Mouse (Mus musculus): Measurements from ENCODE around the gene Fam149b. TPM values are rescaled to one million over a fixed set of nuclear protein-coding genes. Genes with fewer than 3 reads are reported as not detected.
"Not testable (repeated sequence)": the region's sequence is repeated elsewhere in the genome, so short reads cannot be mapped to it uniquely, and the experiment has no call there.

Gene Fam149b
- 12.5 and 23.2 TPM in 2 replicates for total RNA-seq (2015; ENCODE audit: low replicate concordance)
- total RNA-seq (2017; ENCODE audit: low replicate concordance), result 5.5 and 10.5 TPM in 2 replicates

DNA sequence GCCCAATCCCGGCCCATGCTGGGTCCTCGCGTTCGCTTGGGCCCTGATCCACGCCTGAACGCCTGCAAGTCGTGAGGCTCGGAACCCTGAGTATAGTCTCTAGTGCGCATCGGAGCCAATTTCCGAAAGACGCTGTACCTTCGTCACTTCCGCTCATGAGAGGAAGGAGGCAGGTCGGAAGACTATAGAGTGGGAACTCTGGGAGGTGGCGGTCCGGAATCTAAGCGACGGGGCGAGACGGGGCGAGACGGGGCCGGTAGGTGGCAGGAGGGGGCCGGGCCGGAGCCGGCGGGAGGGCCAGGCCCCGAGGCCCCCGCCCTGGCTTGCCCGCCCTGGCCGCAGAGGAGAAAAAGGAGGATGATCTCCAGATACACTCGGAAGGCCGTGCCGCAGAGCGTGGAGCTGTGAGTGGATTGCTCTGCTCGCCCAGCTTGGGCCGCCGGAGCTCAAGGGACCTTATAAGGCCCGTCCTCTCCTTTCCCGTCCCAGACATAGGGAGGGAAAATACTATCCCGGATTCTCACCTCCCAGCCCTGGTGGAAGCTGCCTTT is at the start of gene Fam149b, which contains the start of gene Ecd:
TSS of gene Fam149b (plus strand) at position 172 of the 551 bp plus-strand sequence.
TSS of gene Ecd (minus strand) at position 131 of the 551 bp plus-strand sequence.
- ATAC-seq (replicated peaks; ENCODE audit: low FRiP score, poor library complexity, severe bottlenecking), result peak; percentile 97

DNA sequence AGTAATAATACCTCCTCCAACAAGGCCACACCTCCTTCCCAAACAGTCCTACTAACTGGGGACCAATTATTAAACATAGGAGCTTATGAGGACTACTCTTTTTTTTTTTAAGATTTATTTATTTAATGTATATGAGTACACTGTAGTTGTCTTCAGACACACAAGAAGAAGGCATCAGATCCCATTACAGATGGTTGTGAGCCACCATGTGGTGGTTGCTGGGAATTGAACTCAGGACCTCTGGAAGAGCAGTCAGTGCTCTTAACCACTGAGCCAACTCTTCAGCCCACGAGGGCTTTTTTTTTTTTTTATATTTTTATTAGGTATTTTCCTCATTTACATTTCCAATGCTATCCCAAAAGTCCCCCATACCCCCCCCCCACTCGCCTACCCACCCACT is 42.9 kb upstream of the Fam149b start:
- ATAC-seq (replicated peaks; ENCODE audit: low FRiP score, poor library complexity, severe bottlenecking), result not testable (repeated sequence)

DNA sequence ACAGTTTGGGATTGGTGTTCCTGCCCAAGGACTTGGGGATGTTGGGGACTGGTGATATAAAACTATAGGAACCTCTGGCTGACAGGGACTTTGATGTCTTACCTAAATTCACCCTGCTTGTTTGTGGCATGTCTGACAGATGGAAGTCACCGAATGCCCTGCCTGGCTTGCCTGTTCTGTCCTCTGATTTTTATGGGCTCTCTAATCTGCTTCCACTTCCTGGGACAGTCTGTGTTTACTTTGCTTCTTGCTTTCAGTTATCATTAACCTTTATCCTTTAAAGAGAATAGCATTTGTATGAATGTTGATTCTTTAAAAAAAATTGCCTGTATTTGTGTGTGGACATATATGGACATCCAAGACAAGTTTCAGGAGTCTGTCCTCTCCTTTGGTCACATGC is 32.8 kb upstream of the Fam149b start:
- no peak for ATAC-seq (replicated peaks; ENCODE audit: low FRiP score, poor library complexity, severe bottlenecking)

DNA sequence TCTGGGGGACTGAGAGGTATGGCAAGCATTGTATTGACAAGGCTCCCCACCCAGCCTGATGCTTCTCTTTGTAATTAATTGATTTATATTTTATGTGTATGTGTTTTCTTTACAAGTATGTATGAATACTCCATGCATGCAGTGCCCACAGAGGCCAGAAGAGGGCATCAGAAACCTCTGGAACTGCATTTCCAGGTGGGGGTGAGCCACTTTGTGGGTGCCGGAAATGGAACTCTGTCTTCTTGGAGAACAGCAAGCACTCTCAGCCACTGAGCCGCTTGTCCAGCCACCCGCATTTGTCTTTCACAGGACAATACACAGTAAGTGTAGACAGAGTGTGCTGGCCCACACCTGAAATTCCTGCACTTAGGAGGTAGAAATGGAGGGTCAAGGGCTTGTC is 28.5 kb upstream of the Fam149b start:
- ATAC-seq (replicated peaks; ENCODE audit: low FRiP score, poor library complexity, severe bottlenecking), result peak; percentile 61

DNA sequence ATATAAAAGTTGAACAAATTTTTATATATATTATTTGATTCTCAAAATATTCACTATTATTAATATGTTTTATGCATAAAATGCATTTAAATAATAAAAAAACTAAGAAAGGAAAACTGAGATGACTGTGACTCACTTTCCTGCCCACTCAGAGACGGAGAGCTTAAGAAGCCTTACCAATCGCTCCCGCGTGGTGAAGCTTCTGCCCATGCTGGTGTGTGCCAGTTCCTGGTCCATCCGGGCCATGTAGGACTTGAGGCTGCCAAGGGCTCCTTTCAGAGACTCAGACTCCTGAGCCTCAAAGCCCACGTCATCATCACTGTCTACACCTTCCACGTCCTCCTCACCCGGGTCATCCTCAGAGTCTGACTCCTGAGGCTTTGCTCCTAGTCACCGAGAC is 23.8 kb upstream of the Fam149b start:
- ATAC-seq (replicated peaks; ENCODE audit: low FRiP score, poor library complexity, severe bottlenecking), result no peak

DNA sequence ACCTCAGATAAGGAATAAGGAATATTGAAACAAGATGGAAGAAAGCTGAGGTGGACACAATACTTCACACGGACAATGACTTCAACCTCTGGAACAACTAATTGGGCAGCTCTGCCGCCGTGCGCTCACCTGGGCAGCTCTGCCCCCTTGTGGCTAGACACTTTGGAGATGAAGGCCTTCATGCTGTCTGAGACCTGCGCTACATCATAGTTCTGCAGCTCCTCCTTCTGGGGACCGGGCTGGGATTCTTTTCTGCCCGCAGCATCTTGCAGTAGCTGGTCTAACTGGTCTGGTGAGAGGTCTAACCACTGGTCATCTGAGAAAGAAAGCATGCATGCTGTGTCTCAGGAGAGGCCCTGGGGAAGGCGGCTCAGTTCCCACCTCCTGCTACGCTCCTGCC is 19.5 kb upstream of the Fam149b start:
- 0 out of 2 replicates have a peak, but pooled peaks have one; percentile 47 for ATAC-seq (replicated peaks; ENCODE audit: low FRiP score, poor library complexity, severe bottlenecking)

DNA sequence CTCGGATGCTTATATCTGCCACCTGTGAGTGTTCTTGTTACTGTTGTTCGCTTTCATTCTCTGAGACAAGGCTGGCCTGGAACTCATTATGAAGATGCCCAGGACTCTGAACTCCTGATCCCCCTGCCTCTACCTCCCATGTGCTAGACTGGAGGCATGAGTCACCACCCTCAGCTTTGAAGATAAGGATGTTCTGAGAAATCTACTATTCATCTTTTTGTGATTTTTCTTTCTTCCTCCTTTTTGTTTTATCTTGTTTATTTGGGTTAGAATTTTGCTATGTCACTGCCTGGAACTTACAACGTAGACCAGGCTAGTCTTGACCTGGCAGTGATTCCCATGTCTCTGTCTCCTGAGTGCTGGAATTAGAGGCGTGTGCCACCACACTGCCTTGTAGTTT is 16.6 kb upstream of the Fam149b start:
- ATAC-seq (replicated peaks; ENCODE audit: low FRiP score, poor library complexity, severe bottlenecking), result no peak

DNA sequence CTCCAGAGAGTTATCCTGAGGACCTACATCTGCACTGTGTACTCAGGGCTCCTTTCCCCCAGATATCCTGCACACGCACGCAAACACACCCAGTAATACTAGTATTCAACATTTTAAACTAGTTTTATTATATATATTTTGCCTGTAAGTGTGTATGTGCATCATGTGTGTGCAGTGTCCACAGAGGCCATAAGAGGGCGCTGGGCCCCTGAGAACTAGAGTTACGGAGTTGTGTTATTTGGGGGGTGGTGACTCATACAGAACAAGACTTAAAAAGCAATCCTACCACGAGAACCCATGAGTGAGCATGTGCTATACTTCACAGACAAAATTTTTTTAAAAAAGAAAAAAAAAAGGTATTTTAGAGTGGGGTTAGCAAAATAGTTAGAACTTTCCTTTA is 8.5 kb upstream of the Fam149b start:
- no peak for ATAC-seq (replicated peaks; ENCODE audit: low FRiP score, poor library complexity, severe bottlenecking)

DNA sequence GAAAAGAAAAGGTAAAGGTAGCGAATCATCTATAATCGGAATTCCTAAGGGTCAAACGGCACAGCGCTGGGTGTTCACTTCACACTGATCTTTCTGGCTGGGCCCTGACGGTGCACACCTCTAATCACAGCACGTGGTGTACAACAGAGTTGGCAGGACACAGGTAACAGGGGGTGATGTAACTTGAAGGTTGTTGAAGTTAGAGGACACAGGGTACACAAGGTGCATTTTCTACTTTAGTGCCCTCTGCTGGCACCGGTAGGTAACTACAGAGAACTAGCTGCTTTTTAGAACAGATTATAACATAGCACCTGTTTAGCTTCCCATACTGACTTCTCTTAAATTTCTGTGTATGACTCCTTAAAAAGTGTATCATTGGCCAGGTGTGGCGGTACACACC is 7.8 kb upstream of the Fam149b start:
- peak; percentile 73 for ATAC-seq (replicated peaks; ENCODE audit: low FRiP score, poor library complexity, severe bottlenecking)

DNA sequence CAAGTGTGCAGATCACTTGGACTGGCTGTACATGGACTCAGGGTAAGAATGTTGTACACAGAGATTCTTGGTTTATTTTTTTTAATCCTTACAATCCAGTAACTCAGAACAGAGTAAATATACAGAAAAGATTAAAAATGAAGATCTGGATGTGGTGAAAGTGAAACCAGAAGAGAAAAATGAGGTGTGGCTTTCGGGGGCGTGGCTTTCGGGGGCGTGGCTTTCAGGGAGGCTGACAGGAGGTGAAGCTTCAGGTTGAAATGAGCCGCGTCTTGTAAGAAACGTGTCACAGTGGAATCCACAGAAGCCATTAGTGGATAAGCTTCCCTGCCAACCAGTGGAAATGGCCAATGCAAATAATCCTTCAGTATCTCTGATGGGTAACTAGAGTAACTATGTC is 7.1 kb upstream of the Fam149b start:
- peak; percentile 84 for ATAC-seq (replicated peaks; ENCODE audit: low FRiP score, poor library complexity, severe bottlenecking)

DNA sequence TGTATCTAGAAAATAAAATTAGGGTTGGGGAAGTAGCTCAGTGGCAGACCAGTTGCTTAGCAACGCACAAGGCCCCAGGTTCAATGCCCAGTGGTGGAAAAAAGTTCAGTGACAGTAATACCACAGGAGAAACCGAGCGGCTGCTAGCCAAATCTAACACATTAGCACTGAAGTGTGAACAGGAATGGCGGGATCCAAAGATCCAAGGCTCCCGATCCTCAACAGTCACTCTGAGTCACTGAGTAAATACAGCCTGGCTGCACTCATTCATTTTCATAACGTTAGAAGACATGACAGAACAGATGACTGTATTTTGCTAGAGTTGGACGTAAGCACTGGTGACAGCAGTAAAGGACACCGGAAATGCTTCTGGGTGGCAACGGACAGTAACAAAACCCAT is 2.1 kb upstream of the Fam149b start:
- no peak for ATAC-seq (replicated peaks; ENCODE audit: low FRiP score, poor library complexity, severe bottlenecking)

DNA sequence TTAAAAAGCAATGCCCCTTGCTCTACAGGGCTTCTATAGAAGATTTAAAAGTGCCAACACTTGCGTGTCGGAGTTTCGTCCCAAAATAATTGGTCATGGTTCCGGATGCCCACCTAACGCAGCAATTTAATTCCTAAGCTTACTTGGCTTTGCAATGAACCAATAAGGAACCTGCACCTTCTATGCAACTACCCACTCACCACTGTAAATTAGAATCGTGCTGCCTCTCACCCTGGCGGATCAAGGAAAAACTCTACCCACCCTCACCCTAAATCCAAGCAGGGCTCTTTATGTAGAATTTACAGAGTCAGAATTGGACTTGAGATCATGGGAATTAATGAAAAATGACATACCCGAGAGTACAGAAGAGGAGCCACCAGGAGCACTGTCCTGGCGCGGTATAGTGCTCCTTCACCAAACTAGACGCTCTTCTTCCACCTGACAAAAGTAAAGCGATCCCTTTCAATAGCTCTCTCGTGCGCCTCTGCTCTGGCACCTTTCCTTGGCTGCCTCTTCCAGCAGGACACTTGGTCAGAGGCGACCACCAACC is 446 bp upstream of the Fam149b start:
- ATAC-seq (replicated peaks; ENCODE audit: low FRiP score, poor library complexity, severe bottlenecking), result peak; percentile 72

DNA sequence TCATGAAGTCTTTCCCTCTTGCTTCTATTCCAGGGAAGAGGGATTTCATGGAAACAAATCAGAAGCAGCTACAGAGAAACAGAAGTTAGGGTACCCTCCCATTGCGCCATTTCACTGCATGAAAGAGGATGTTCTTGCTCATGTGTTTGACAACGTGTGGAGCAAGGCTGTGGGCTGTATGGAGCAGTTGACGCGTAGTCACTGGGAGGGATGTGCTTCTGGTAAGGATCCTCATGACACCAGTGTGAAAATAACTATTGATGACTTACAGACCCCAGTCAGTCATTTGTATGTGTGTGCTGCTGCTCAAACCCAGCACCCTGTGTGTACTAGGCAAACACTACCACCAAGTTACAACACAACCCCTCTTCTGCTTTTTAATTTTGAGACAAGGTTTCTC is 15.3 kb downstream of the Fam149b start:
- no peak for ATAC-seq (replicated peaks; ENCODE audit: low FRiP score, poor library complexity, severe bottlenecking)

DNA sequence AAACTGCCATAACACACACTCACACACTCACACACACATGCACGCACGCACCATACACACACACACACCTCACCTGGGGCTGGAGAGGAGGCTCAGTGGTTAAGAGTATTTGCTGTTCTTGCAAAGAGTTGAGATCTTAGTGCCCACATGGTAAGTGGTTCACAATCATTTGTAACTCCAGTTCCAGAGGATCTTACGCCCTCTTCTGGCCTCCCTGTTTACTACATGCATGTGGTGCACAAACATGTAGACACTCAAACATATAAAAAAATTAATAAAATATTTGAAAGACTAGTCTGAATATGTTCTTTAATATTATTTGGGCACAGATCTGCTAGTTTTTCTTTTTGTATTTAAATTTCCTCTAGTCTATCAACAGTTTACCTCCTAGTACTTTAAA is 20.3 kb downstream of the Fam149b start:
- no peak for ATAC-seq (replicated peaks; ENCODE audit: low FRiP score, poor library complexity, severe bottlenecking)

DNA sequence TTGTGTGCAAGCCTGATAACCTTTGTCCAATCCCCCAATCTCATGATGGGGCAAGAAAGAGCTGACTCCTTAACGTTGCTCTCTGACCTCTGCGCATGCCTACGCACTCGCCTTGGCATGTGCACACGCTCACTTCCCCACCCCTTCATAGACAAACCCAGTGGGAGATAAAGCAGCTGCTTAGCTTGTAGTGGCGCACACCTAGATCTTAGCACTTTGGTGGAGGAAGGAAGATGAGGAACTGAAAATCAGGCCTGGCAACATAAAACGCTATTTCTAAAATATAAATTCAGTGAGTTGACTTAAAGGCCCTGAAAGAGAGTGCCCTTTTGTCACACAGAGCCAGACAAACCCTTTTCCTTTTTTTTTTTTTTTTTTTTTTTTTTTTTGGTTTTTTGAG is 22.8 kb downstream of the Fam149b start:
- no peak for ATAC-seq (replicated peaks; ENCODE audit: low FRiP score, poor library complexity, severe bottlenecking)

DNA sequence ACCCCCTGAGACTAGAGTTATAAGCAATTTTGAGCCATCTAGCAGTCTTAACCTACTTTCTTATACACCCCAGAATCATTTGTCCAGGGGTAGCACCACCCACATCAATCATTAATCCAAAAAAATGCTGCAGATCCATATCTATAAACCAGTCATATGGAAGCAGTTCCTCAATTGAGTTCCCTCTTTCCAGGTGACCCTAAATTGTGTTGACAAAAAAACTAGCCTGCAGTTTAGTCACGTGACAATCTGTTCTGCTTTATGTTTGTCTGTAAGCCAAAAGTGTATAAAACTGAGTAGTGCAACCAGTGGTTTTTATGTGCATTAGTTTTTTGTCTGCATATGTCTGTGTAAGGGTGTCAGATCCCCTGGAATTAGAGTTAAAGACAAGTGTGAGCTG is 23.9 kb downstream of the Fam149b start:
- ATAC-seq (replicated peaks; ENCODE audit: low FRiP score, poor library complexity, severe bottlenecking), result no peak

DNA sequence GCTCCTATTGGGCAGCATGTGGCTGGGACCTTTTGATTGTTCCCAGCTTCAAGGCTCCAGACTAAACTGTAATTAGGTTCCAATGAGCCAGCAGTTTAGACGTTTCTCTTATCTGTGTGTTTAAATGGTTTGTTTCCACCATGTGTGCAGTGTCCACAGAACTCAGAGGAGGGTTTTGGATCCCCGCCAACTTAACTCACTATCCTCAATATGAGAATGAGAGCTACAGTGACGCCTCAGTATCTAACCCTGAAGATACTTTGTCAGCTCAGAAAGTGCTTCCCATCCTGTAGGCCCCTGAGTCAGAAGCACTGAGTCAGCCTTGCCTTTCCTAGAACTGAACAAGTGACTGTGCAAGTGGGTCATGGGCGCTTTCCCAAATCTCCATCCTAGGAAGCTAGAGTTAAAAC is 29.2 kb downstream of the Fam149b start:
- no peak for ATAC-seq (replicated peaks; ENCODE audit: low FRiP score, poor library complexity, severe bottlenecking)

DNA sequence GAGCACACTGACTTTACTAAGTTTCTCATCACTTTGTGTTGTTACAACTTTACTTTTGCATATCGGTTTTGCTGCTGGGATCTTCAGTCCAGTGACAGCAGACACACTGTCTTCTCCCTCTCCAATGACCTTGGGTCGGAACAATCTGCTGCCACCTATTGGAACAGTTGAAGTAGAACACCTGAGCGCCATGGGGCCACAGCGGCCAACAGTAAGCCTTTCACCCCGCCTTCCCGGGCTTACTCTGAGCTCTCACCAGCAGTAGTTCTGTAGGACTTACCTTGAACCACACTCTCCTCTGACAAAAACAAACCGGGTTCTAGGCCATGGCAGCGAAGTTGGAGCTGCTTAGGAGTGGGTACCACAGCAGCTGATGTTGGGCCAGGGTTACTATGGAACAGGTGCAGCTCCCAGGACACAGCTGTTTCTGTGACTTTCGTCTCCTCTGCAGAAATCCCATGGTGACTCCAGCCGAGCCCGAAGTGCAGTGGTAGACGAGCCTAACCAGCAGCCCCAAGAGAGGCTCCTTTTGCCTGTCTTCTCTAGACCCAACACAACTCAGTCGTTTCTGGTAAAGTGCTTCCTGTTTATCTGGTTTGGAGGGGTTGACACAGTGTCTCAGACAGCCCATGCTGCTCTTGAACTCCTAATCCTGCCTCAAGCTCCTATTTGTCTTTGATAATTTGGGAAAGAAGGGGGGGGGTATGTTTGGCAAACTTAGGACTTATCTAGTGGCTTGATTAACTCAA is 30.5 kb downstream of the Fam149b start:
- ATAC-seq (replicated peaks; ENCODE audit: low FRiP score, poor library complexity, severe bottlenecking), result peak; percentile 94

DNA sequence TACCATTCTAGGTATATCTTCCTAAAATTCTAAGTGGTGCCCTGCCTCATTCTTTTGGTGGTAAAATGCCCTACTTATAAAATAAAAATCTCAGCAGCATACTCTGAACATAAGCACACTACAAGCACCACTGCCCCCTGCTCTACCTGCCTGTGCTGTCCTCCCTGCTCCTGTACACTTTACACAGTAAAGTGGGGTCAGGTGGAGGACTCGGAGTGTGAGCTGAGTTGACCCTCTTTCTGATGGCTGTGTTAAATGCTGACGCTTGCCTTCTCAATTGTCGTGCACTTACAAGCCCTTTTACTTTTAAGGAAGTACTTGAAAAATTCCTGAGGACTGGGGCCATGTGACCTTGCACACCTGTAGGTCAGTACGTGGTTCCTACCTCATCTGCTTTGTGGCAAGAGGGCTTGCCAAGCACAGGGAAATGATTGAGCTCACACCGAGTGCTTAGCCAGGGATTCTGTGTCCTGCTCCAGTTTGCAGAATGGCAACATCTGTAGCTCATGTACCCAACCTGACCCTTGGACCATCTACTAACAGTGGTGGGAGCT is 31.2 kb downstream of the Fam149b start:
- ATAC-seq (replicated peaks; ENCODE audit: low FRiP score, poor library complexity, severe bottlenecking), result no peak

DNA sequence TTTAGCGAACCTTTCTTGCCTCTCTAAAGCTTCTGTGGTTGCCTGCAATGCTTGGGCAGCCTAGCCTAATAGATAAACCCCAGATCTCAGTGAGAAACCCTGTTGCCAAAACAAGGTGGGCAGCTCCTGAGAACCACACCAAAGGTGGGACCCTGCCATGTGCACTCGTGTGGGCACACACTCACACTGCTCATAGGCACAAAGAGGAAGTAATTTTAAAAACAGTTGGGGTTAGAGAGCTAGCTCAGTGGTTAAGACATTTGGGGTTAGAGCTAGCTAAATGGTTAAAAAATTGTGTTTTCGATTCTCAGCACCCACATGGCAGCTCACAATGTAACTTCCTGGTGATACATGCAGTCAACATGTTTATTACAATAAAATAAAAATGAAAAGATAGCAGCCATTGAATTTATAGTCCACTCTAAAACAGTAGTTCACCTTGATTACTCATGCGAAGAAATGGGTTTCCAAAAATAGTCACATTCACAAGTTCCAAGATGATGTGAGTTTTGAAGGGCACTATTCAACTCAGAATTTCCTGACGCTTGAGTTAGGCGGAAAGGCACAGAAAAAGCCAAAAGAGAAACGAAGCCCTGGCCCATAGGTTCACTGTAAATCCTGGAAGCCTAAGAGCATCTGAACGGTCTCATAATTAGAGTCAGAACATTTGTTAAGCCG is 31.9 kb downstream of the Fam149b start:
- ATAC-seq (replicated peaks; ENCODE audit: low FRiP score, poor library complexity, severe bottlenecking), result no peak

All from erythroblast, adult 5-6 weeks (primary cell).